Comparison of ENCODE assay signal across 21 mouse cellular contexts in the genomic region with DNA sequence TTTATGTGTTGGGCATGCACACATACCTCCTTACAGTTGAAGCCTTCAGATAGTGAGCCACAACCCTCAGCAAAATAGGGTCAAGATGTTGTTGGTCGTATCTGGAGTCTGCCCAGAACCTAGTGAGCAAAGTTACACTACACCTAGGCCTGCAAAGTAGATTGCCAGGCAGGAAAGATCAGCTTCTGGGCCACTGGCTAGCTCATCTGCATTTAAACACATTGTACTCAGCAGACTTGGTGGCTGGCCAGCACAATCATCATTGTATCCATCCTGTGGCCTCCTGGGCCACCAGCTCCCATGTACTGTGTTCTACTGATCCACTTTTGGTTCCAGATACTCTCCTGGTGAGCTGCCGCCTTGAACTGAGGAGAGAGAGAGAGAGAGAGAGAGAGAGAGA.
DNase-seq lines count a peak whose midpoint lies in the region; ATAC-seq and TF ChIP-seq lines count a peak whose summit lies in the region.
"Had no signal": no experiment of that assay in that cellular context is flagged by ENCODE, and none has a peak within 500 bp of the region (broad histone marks: within the 10 kb centered on the region; RNA-seq: fewer than 3 reads in every experiment).

No protein-coding gene starts in this region.

- no peak overlapping the region for H3K4me2 ChIP-seq in limb, embryonic 14.5 days (replicated peaks; ENCODE audit: low read depth, low read length, severe bottlenecking)
- no peak overlapping the region for H3K4me2 ChIP-seq in limb, embryonic 15.5 days
- H3K4me2 ChIP-seq in intestine, postnatal 0 days (replicated peaks; ENCODE audit: low read depth): no peak overlapping the region
- H3K4me2 ChIP-seq: embryonic facial prominence, embryonic 15.5 days; heart, embryonic 13.5 days; hindbrain, embryonic 13.5 days; intestine, embryonic 15.5 days had no signal

- H3K9me3 ChIP-seq in limb, embryonic 14.5 days (ENCODE audit: control insufficient read depth, low read length): no peaks in the 10 kb centered on the region
- no peaks in the 10 kb centered on the region for H3K9me3 ChIP-seq in limb, embryonic 10.5 days (replicated peaks)
- H3K9me3 ChIP-seq in limb, embryonic 15.5 days: no peaks in the 10 kb centered on the region
- H3K9me3 ChIP-seq in intestine, postnatal 0 days (ENCODE audit: control insufficient read depth): no peaks in the 10 kb centered on the region
- H3K9me3 ChIP-seq: embryonic facial prominence, embryonic 15.5 days; forebrain, embryonic 10.5 days; heart, embryonic 13.5 days; hindbrain, embryonic 13.5 days; intestine, embryonic 15.5 days had no signal

- DNase-seq in gastrocnemius, adult 18-20 months (ENCODE audit: low spot score): peak; percentile 1
- no peak for DNase-seq in gastrocnemius, postnatal 10 days
- DNase-seq in limb, embryonic 14.5 days (ENCODE audit: low spot score): peak; percentile 23
- DNase-seq in limb, embryonic 10.5 days (ENCODE audit: low spot score): no peak
- DNase-seq: adrenal gland, adult 8-10 months; cerebellum, adult 11 months; cerebellum, adult 8-10 months; cerebellum, postnatal 14 days; embryo, embryonic 11 days had no signal

- no peaks in the 10 kb centered on the region for H3K4me1 ChIP-seq in limb, embryonic 14.5 days (ENCODE audit: control insufficient read depth, insufficient read depth, low read length)
- no peaks in the 10 kb centered on the region for H3K4me1 ChIP-seq in limb, embryonic 10.5 days
- no peaks in the 10 kb centered on the region for H3K4me1 ChIP-seq in limb, embryonic 15.5 days
- H3K4me1 ChIP-seq in intestine, postnatal 0 days (replicated peaks; ENCODE audit: control insufficient read depth, insufficient read depth, low read length): no peaks in the 10 kb centered on the region
- H3K4me1 ChIP-seq: embryonic facial prominence, embryonic 15.5 days; forebrain, embryonic 10.5 days; heart, embryonic 13.5 days; hindbrain, embryonic 13.5 days; intestine, embryonic 15.5 days had no signal

- no peak for TF ChIP-seq CTCF in intestine, postnatal 0 days (IDR thresholded peaks at IDR 0.05; ENCODE audit: low read depth)

- H3K36me3 ChIP-seq in limb, embryonic 14.5 days (ENCODE audit: control insufficient read depth, insufficient read depth, low read length): no peaks in the 10 kb centered on the region
- H3K36me3 ChIP-seq in limb, embryonic 10.5 days: no peaks in the 10 kb centered on the region
- no peaks in the 10 kb centered on the region for H3K36me3 ChIP-seq in limb, embryonic 15.5 days
- H3K36me3 ChIP-seq in intestine, postnatal 0 days (ENCODE audit: control insufficient read depth, insufficient read depth): no peaks in the 10 kb centered on the region
- H3K36me3 ChIP-seq: embryonic facial prominence, embryonic 15.5 days; forebrain, embryonic 10.5 days; heart, embryonic 13.5 days; hindbrain, embryonic 13.5 days; intestine, embryonic 15.5 days had no signal

- no peak for TF ChIP-seq POLR2A in limb, embryonic 14.5 days (IDR thresholded peaks at IDR 0.05; ENCODE audit: borderline replicate concordance, extremely low read depth, insufficient read depth, insufficient read length)

- no peaks in the 10 kb centered on the region for H3K27me3 ChIP-seq in limb, embryonic 14.5 days (ENCODE audit: control insufficient read depth, insufficient read depth, low read length)
- peaks cover 34% of the 10 kb centered on the region; the same call in 1 of the 2 replicates for H3K27me3 ChIP-seq in limb, embryonic 10.5 days (ENCODE audit: low read depth, poor library complexity, severe bottlenecking)
- no peaks in the 10 kb centered on the region for H3K27me3 ChIP-seq in limb, embryonic 15.5 days
- H3K27me3 ChIP-seq in intestine, postnatal 0 days (replicated peaks; ENCODE audit: control insufficient read depth, insufficient read depth, low read length): no peaks in the 10 kb centered on the region
- H3K27me3 ChIP-seq: CH12.LX; embryonic facial prominence, embryonic 15.5 days; heart, embryonic 13.5 days; hindbrain, embryonic 13.5 days; intestine, embryonic 15.5 days had no signal

- no peak overlapping the region for H3K9ac ChIP-seq in limb, embryonic 14.5 days (ENCODE audit: low read depth, low read length, severe bottlenecking)
- no peak overlapping the region for H3K9ac ChIP-seq in limb, embryonic 15.5 days
- no peak overlapping the region for H3K9ac ChIP-seq in intestine, postnatal 0 days (ENCODE audit: low read depth, low read length)
- H3K9ac ChIP-seq: embryonic facial prominence, embryonic 15.5 days; heart, embryonic 13.5 days; hindbrain, embryonic 13.5 days; intestine, embryonic 15.5 days had no signal

- no peak; the same call in 1 of the 2 replicates for ATAC-seq in limb, embryonic 14.5 days (ENCODE audit: low FRiP score, low read depth)
- no peak for ATAC-seq in limb, embryonic 15.5 days (ENCODE audit: insufficient number of reproducible peaks, low FRiP score, low TSS enrichment, low read depth)
- no peak for ATAC-seq in intestine, postnatal 0 days
- ATAC-seq in inflammation-experienced regulatory T-cells, adult 6 months: no peak
- ATAC-seq: forebrain, embryonic 14.5 days; hindbrain, postnatal 0 days; intestine, embryonic 15.5 days had no signal

- 69% methylated on average over 2 of the region's 2 CpGs for WGBS in limb, embryonic 14.5 days
- WGBS in limb, embryonic 10.5 days: 72% methylated on average over 2 of the region's 2 CpGs
- 68% methylated on average over 2 of the region's 2 CpGs for WGBS in limb, embryonic 15.5 days
- 80% methylated on average over 2 of the region's 2 CpGs for WGBS in intestine, postnatal 0 days

- H3K27ac ChIP-seq in limb, embryonic 14.5 days (replicated peaks; ENCODE audit: low read depth, low read length): no peak overlapping the region
- no peak overlapping the region for H3K27ac ChIP-seq in limb, embryonic 10.5 days
- H3K27ac ChIP-seq in limb, embryonic 15.5 days: 0 out of 2 replicates have a peak overlapping the region, but pooled peaks have one; percentile 4
- H3K27ac ChIP-seq in intestine, postnatal 0 days (ENCODE audit: low read depth, low read length): no peak overlapping the region
- H3K27ac ChIP-seq: embryonic facial prominence, embryonic 15.5 days; forebrain, embryonic 10.5 days; heart, embryonic 13.5 days; hindbrain, embryonic 13.5 days; hindbrain, postnatal 0 days; intestine, embryonic 15.5 days had no signal

- no peak overlapping the region for H3K4me3 ChIP-seq in limb, embryonic 14.5 days (replicated peaks; ENCODE audit: low read length)
- H3K4me3 ChIP-seq in limb, embryonic 10.5 days: no peak overlapping the region
- no peak overlapping the region for H3K4me3 ChIP-seq in limb, embryonic 15.5 days
- no peak overlapping the region for H3K4me3 ChIP-seq in intestine, postnatal 0 days (ENCODE audit: low read depth, low read length)
- H3K4me3 ChIP-seq: embryonic facial prominence, embryonic 15.5 days; erythroblast, embryonic 14.5 days; forebrain, embryonic 10.5 days; heart, embryonic 13.5 days; hindbrain, embryonic 13.5 days; intestine, embryonic 15.5 days had no signal

Comparison
In these comparisons a context has a peak if more than half of its experiments do, and no peak if none do; other contexts are left out.
1. DNase-seq: peak in gastrocnemius, adult 18-20 months (single experiment) and limb, embryonic 14.5 days (single experiment); none in gastrocnemius, postnatal 10 days (single experiment) and limb, embryonic 10.5 days (single experiment).